Mouse (Mus musculus) adrenal gland, adult 18-20 months (tissue): ENCODE data around the gene Xpnpep2. TPM values are rescaled to one million over a fixed set of nuclear protein-coding genes. Genes with fewer than 3 reads are reported as not detected.

Experiments used
- DNase-seq, 2 experiments: peaks; one replicate each; pipeline ENCODE4 v3.0.0; 2021 to 2022; ENCODE audit warnings: low spot score in 2 of 2
- long read RNA-seq, 2 experiments: library from polyadenylated mRNA; stranded (forward); transcript quantifications; one replicate each; pipeline ENCODE4 v2.0.0; 2021
- total RNA-seq, 2 experiments: library from RNA; stranded (reverse); gene quantifications; 1 replicate in 1 of 2; 2 replicates in 1 of 2; pipeline ENCODE4 v1.2.3; 2021

Gene Xpnpep2
- total RNA-seq = 1 to 10 TPM; 1.4 to 3.7 TPM
- long read RNA-seq, experiment 1, partial matches to known transcripts = 1 of 6 reads
- long read RNA-seq, experiment 1, other reads (novel, unspliced or antisense) = 4 of 6 reads
- long read RNA-seq, experiment 2, partial matches to known transcripts = 1 of 1 reads
- long read RNA-seq, experiment 2, other reads (novel, unspliced or antisense) = 0 of 1 reads

DNA sequence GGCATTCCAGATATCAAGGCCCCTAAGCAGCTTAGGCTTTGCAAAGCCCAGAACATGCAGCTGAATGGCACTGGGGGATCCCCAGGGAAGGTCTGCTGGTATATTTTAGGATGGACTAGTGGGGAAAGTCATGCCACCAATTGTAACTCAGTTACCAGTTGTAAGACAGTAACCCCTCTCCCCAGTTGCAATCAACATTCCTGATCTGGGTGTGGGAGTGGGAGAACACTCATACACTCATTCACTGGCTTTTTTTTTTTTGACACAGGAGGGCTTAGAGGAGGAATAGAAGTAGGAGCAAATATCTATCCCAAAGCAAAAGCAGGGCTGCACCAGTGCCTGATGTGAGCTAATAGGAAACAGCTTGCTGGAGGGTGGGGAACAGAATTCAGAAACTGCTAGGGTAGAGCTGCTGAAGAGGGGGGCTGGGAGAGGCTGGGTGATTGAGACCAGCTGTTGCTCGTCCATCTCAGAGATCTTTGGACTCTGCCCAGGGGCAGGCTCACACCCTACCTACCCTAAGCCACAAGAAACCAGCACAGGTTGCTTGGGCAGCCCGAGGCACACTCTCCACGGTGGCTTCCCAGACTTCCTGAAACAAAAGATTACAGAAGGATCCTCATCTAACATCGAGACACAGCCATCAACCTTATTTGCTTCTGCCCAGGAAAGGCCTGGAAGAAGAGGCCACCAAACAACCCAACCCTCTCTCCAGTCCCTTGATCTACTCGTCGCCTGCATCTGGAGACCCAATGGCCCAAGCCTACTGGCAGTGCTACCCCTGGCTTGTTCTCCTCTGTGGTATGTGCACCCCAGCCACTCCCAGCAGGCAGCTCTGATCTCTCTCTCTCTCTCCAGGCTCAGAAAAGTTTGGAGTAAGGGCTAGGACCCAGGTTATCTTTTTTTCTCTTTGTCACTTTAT is at the start of gene Xpnpep2:
Gene Xpnpep2, plus strand, starts transcription at position 332 of the 922 bp plus-strand sequence.
- no peak for DNase-seq

DNA sequence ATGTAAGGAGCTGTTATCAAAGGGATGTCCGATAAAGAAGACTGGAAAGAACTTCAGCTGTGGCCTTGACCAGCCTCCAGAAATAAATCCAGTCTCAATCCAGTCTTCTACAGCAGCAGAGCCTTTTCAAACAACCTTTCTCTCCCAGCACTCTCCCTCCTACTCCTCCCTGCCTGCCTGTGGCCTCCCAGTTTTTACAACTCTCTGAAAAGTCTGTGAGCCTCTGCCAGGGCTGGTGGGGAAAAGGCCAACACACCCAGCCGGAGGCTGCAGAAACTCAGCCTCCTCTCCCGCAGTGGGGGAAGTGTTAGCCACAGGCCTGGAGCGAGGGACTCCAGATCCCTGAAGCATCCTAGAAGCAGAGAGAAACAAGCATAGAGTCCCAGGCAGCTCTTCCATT is 46.0 kb upstream of the Xpnpep2 start:
- no peak for DNase-seq

DNA sequence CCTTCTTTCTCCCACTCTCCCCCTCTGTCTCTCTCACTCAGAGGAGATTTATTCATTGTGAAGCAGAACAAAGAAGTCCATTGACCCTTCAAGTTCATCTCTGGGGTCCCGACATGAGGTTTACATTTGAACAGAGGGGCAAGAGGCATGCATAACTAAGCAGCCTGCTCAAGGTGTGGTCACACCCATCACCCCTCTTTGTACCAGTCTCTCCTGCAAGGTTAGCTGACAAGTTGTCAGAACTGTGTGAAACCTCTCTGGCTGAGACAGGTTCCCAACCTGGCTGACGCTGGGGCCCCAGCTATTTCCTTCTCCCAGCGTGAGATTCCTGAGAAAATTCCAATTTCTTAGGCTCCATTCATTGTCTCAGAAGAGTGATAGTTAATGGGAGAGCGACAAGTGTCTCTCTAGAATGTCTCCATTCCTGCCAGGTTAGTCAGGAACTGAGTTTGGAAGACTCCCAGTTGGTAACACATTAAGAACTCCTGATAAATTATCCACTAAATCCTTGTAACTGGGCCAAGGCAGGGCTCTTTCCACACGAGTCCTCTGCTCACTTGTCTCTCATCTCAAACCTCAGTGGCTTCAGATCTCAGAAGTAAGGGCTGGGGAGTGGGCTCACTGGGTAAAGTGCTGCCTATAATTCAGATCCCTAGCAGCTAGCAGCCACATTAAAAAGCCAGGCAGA is 44.2 kb upstream of the Xpnpep2 start:
- DNase-seq = no peak

GRCm38 (mm10) chrX:48066891-48067290 is 41.6 kb upstream of the Xpnpep2 start:
- no peak for DNase-seq

GRCm38 (mm10) chrX:48071961-48072360 is 36.6 kb upstream of the Xpnpep2 start:
- DNase-seq = no peak

DNA sequence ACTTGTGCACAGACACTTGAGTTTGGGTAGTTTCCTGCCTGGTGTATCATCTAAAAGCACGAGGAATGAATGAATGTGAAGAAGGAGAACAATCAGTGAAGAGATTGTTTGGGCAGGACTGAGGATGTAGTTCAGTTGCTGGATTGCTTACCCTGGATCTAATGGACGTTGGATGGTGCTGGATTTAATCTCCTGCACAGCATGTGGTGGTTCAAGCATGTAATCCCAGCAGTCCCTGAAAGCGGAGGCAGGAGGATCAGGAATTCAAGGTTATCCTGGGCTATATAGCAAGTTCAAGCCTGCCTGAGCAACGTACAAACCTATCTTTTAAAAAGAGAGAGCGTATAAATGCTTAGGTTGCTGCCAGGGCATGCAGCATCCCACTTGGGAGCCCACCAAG is 36.1 kb upstream of the Xpnpep2 start:
- no peak for DNase-seq

DNA sequence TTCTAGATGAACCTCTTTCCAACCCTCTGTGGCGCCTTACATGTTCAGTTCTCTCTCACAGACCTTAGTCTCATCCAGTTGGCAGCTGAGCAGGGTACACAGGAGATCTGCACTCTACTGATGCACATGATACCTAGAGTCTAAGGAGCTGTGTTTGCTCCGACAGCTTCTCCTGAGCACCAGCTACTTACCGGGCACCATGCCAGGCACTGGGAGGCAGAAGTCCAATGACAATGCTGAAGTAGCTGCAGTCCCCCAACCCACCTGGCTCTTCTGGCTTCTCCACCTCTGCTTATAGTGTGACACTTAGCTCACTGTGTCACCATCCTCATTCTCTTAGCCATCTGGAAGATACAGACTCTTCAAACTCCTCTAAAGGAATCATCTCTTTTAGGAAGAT is 33.8 kb upstream of the Xpnpep2 start:
- DNase-seq = no peak

- DNase-seq = no peak
These were observed 31.6 kb upstream of the Xpnpep2 start for GRCm38 (mm10) chrX:48076806-48077425.

GRCm38 (mm10) chrX:48082364-48082763 is 26.2 kb upstream of the Xpnpep2 start:
- no peak for DNase-seq

DNA sequence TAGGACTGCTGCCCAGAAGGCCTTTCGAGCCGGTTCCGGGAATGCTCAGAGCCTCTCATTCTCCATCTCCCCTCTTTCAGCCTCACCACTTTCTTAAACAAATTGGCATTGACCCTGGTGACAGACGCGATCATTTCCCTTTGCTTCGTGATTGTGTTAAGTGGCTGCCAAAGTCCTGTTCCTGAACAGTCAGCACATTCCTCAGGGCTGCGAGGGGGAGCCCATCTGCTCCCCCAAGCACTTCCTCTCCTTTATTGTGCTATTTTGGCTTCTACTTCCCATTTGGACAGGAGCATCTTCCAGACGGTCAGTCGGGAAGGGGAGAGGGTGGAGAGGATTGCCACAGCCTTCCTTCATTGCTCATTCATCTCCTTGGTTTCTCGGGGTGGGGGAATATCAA is 16.4 kb upstream of the Xpnpep2 start:
- DNase-seq = no peak

GRCm38 (mm10) chrX:48093555-48093954 is 15.0 kb upstream of the Xpnpep2 start:
- DNase-seq = no peak

DNA sequence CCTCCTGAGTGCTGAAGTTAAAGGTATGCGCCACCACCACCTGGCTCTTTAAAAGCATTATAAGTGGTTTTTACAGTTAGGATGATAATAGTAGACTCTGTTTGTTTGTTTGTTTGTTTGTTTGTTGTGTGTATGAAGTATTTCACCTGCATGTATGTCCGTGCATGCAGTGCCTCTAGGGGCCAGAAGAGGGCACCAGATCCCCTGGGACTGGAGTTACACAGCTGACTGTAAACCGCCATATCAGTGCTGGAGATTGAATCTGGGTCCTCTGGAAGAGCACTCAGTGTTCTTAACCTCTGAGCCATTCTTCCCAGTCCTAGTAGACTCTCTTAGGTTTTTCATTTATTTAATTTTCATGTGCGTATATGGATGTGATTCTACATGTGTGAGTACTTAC is 13.9 kb upstream of the Xpnpep2 start:
- DNase-seq = peak in 1 of 2 experiments; percentile 38

- DNase-seq = no peak
These were observed 11.9 kb upstream of the Xpnpep2 start for GRCm38 (mm10) chrX:48096580-48096979.

DNA sequence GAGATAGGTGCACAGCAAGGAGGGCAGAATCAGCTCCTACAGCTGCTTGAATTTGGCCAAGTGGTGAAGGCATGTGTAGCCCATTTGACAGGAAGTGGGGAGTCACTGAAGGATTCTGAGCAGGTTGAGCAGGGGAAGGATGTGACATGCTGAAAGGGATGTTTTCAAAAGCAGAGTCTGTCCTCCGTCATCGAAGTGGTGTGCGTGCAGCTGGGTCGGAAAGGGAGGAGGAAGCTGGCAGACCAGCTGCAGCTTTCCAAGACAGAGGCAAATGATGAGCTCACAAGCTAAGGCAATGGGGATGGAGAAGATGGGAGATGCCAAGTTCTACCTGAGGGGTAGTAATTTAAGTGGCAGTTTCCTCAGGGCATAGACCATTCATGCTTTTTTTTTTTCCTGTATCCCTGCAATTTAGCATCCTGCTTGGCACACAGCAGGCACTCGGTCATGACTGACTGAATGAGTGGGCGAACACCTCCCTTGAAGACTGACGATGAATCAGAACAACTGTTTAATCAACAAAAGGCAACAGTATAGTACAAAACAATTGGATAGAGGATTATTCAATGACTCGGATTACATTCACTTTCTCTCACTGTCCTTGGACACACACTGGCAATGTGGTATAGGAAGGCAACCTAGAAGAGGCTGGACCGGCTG is 9.9 kb upstream of the Xpnpep2 start:
- no peak for DNase-seq

DNA sequence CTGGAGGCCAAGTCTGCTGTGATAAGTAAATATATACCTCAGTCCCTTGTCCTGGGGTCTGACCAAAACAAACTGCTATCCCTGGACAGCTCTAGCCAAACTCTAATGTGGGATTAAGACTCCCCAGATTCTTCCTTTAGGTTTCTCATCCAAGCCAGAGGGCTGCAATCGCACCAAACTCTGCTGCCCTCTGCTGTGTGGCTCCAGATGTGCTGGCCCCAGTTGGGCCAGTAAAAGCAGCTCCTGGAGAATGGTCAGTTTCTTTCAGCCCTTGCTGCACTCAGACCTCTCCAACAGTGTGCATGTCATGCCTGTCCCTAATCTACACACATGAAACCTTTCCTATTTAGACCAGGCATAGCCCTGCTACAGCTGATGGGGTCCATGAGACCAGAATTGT is 8.7 kb upstream of the Xpnpep2 start:
- no peak for DNase-seq

- no peak for DNase-seq
These were observed 5.3 kb upstream of the Xpnpep2 start for GRCm38 (mm10) chrX:48103256-48103655.

DNA sequence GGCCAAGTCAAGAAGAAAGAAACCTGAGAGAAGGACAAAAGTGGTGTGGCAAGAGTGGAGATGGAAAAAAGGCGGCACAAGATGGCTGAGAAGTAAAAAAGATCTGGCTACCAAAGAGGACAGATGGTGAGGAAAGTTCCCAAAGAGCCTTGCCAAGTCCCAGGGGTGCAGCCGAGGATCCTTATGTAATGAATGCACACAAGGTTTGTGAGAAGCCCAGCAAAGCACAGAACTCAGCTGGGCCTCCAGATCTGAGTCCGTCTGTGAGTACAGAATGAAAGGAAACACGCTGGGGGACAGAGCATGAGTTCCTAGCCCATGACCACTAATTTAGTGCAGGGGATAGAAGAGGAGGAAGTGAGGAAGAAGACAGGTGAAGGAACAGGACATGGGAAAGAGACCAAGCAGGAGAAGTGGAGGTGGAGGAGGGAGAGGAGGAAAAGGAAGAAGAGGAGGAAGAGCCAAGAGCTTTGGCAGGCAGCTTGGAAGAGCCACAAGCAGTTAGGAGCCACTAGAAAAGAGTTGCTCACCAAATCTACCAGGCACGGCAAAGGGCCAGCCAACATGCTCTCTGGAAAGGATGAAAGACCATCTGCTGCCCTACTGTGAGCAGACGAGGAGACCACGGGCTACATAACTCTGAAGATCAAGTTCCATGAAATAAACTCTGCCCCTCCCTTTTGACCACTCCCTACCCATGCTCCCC is 3.6 kb upstream of the Xpnpep2 start:
- no peak for DNase-seq

GRCm38 (mm10) chrX:48106226-48106625 is 2.3 kb upstream of the Xpnpep2 start:
- DNase-seq = no peak

GRCm38 (mm10) chrX:48109316-48109655 is 761 bp downstream of the Xpnpep2 start:
- DNase-seq = no peak

GRCm38 (mm10) chrX:48119294-48119693 is 10.8 kb downstream of the Xpnpep2 start:
- DNase-seq = no peak
